Mouse (Mus musculus) hindbrain, embryonic 15.5 days (tissue): Measurements from ENCODE around the gene Prmt9. TPM values are rescaled to one million over a fixed set of nuclear protein-coding genes. Genes with fewer than 3 reads are reported as not detected.

Experiments
- ATAC-seq: fragments of 200-750 bp; cut with Nextera tagmentation; 2 replicates; pipeline ENCODE4 v1.8.0; 2017; ENCODE audit warnings: low read depth, moderate number of reproducible peaks, moderate TSS enrichment; ENCODE audit not compliant: low FRiP score
- H3K27ac ChIP-seq: fragments of 300-500 bp; sonication (generic); replicated peaks from 2 replicates; pipeline ENCODE4 v1.5.1; 2015; ENCODE audit warnings: mild to moderate bottlenecking, inconsistent platforms
- H3K27me3 ChIP-seq: fragments of 300-500 bp; sonication (generic); 2 replicates; pipeline ENCODE4 v1.6.1; 2015; ENCODE audit warnings: control low read depth, inconsistent platforms
- H3K36me3 ChIP-seq: fragments of 300-500 bp; sonication (generic); 2 replicates; pipeline ENCODE4 v1.6.1; 2015; ENCODE audit warnings: control low read depth, inconsistent platforms
- H3K4me1 ChIP-seq: fragments of 300-500 bp; sonication (generic); replicated peaks from 2 replicates; pipeline ENCODE4 v1.6.1; 2015; ENCODE audit warnings: control low read depth, inconsistent platforms
- H3K4me2 ChIP-seq: fragments of 300-500 bp; sonication (generic); 2 replicates; pipeline ENCODE4 v1.6.1; 2015; ENCODE audit warnings: moderate library complexity, mild to moderate bottlenecking, inconsistent platforms
- H3K4me3 ChIP-seq: fragments of 300-500 bp; sonication (generic); 2 replicates; pipeline ENCODE4 v1.5.1; 2015; ENCODE audit warnings: mild to moderate bottlenecking, inconsistent platforms
- H3K9ac ChIP-seq: fragments of 300-500 bp; sonication (generic); 2 replicates; pipeline ENCODE4 v1.6.1; 2015; ENCODE audit warnings: inconsistent platforms
- H3K9me3 ChIP-seq: fragments of 300-500 bp; sonication (generic); 2 replicates; pipeline ENCODE4 v1.6.1; 2016; ENCODE audit warnings: control low read depth, inconsistent platforms
- WGBS: fragments of 180-500 bp; shearing (Covaris S2); methylation state at CpG from one replicate; pipeline ENCODE4 v1.1.7; 2015; 5-methylcytosine and 5-hydroxymethylcytosine counted together
- polyA plus RNA-seq: library from polyadenylated mRNA; unstranded; fragments of >200 nt; fragmentation: Nextera tagmentation; extraction: Ambion mirVana; gene quantifications from 2 replicates; pipeline ENCODE4 v1.2.1, GENCODE M21; 2015

Gene Prmt9
- 24.2 and 25.9 TPM in 2 replicates for polyA plus RNA-seq

DNA sequence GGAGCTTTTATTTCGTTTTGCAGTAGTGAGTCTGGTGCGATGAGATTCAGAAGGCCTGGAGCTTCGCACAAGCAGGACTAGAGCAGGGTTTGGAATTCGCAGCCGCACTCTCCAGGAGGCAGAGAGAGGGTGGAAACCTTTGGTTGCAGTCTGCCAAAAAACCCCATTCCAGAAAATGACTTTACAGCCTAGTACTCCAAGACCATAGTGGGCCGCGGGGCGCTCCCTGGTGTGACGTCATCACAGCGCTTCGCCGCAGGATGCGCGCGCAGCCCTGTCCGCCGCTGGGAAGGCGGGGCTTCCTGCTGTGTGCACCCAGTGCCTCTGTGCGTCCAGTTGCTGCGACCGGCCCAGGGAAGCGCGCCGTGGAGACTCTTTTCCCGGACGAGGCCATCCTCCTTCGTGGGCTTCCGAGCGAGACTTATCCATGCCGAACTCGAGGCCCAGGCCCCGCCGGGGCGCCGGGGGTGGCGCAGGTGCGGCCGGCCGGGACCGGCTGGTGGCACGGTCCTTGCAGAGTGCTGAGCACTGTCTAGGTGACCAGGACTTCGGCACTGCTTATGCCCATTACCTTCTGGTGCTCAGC is at the start of gene Prmt9:
Prmt9 (plus strand) TSS at position 277 of the 586 bp plus-strand sequence.
- peak within 1 kb of the TSS; percentile 77 for H3K4me2 ChIP-seq
- peaks cover 21% of the 10 kb centered on the region for H3K36me3 ChIP-seq
- H3K9ac ChIP-seq = peak within 1 kb of the TSS; percentile 81
- no peaks in the 10 kb centered on the region for H3K27me3 ChIP-seq
- peak; percentile 96 for ATAC-seq
- 3% methylated on average over 42 of the region's 42 CpGs for WGBS
- peak within 1 kb of the TSS; percentile 87 for H3K27ac ChIP-seq
- H3K4me3 ChIP-seq = peak within 1 kb of the TSS; percentile 64
- H3K4me1 ChIP-seq = peaks cover 17% of the 10 kb centered on the region
- H3K9me3 ChIP-seq = no peaks in the 10 kb centered on the region

DNA sequence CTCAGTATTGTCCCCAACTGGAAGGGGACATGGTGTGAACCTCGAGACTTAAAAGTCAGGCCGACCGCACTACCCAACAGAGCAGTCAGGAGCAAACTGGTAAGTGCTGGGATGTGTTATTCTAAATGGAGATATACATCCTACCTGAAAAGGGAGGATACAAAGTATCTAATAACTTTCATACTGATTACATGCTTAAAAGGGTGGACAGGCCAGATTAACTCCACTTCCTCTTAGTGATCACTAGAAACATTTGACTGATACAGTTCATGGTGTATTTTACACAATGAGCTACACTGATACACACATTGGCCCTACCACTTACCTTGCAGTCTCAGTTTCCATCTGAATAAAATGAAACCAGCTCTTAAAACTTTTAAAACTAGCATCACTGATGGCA is 48.9 kb upstream of the Prmt9 start:
- 92% methylated on average over 3 of the region's 3 CpGs for WGBS
- no peak overlapping the region for H3K4me3 ChIP-seq
- no peak overlapping the region for H3K4me2 ChIP-seq
- no peaks in the 10 kb centered on the region for H3K27me3 ChIP-seq
- no peak overlapping the region for H3K9ac ChIP-seq
- ATAC-seq = no peak
- H3K36me3 ChIP-seq = no peaks in the 10 kb centered on the region
- no peak overlapping the region for H3K27ac ChIP-seq
- no peaks in the 10 kb centered on the region for H3K4me1 ChIP-seq
- no peaks in the 10 kb centered on the region for H3K9me3 ChIP-seq

DNA sequence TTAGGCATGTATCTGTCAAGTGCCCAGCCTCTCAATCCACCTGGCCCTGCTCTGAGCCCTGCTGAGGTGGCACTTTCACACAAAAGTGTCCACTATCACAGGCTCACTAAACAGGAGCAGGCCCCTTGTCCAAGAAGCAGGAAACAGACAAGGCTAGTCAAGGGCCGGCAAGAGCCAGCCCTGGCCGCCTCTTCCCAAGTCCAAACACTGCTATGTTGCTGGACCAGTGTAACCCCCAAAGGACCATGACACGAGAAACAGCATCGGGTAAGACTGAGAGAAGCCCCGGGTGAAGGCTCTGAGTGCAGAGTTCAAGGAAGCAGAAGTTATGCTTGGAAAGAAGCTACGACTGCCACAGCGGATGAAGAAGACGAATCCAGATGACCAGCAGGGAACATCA is 48.1 kb upstream of the Prmt9 start:
- no peak overlapping the region for H3K4me3 ChIP-seq
- no peak for ATAC-seq
- no peak overlapping the region for H3K4me2 ChIP-seq
- no peaks in the 10 kb centered on the region for H3K36me3 ChIP-seq
- no peaks in the 10 kb centered on the region for H3K9me3 ChIP-seq
- 86% methylated on average over 8 of the region's 8 CpGs for WGBS
- no peaks in the 10 kb centered on the region for H3K4me1 ChIP-seq
- H3K27me3 ChIP-seq = no peaks in the 10 kb centered on the region
- no peak overlapping the region for H3K27ac ChIP-seq
- H3K9ac ChIP-seq = no peak overlapping the region

DNA sequence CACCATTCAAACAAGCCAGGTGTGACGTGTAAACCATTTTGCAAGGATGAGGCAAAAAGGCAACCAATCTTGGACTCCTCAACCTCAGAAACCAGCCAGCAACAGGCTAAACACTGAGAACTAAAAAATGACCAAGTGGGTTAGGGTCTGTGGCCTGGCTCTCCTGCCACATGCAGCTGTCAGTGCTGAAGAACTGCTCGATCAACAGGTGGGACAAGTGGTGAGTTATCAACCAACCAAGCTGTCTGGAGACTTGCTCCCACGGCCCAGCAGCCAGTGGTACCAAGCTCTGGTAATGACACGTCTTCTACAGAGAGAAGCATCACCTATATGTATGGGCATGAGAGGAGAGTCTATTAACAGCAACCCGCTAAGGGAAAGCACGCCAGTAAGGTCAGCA is 46.6 kb upstream of the Prmt9 start:
- Histone ChIP-seq H3K4me1 (no peaks in the 10 kb centered on the region), H3K4me2 (no peak overlapping the region), H3K9ac (no peak overlapping the region), H3K27me3 (no peaks in the 10 kb centered on the region), H3K9me3 (no peaks in the 10 kb centered on the region), H3K4me3 (no peak overlapping the region), H3K27ac (no peak overlapping the region), H3K36me3 (no peaks in the 10 kb centered on the region)
- 92% methylated on average over 6 of the region's 6 CpGs for WGBS
- no peak for ATAC-seq

DNA sequence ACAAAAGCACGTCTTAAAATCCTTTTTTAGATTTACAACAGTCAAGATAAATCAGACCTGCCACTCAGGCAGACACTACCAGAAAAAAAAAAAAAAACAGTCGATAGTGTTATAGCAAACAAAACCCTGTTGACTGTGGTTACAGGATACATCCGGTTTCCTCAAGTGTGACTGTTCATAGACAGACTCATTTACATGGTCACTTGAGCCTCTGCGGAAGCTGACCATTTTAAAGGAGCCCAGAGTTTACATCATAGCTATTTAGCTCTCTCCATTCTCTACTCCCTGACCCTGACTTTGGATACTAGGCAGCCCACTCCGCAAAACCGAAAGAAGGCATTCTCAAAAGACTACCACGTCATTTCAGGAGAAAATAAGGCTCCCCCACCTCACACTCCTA is 42.7 kb upstream of the Prmt9 start:
- H3K4me1 ChIP-seq = no peaks in the 10 kb centered on the region
- H3K27ac ChIP-seq = no peak overlapping the region
- H3K9ac ChIP-seq = no peak overlapping the region
- 91% methylated on average over 7 of the region's 7 CpGs for WGBS
- no peak overlapping the region for H3K4me3 ChIP-seq
- no peak overlapping the region for H3K4me2 ChIP-seq
- no peaks in the 10 kb centered on the region for H3K27me3 ChIP-seq
- H3K36me3 ChIP-seq = no peaks in the 10 kb centered on the region
- no peak for ATAC-seq
- no peaks in the 10 kb centered on the region for H3K9me3 ChIP-seq

DNA sequence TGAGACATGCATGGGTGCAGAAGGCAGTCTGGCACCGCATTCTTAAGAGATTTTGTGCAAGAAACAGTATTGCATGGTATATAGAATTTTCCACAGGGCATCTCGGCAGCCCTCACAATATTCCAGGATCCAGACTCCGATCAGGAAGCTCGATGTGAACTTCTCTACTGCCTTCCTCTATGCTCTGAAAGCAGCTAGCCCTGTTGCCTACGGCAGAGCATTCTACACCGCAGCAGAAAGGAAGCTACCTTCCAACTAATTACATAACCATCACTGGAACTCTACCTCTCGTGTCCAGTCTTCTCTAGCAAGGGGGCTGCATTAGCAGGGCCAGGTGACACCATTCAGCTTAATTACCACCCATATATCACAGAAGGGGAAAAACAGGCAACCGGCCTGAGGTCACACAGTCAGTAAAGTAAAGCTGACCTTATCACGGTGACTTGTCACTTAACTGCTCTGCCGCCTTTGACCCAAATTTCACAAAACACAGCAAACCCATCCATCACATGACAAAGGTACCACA is 41.6 kb upstream of the Prmt9 start:
- H3K4me2 ChIP-seq = no peak overlapping the region
- no peaks in the 10 kb centered on the region for H3K27me3 ChIP-seq
- no peak overlapping the region for H3K4me3 ChIP-seq
- 74% methylated on average over 10 of the region's 10 CpGs for WGBS
- no peak overlapping the region for H3K27ac ChIP-seq
- H3K9ac ChIP-seq = no peak overlapping the region
- H3K4me1 ChIP-seq = no peaks in the 10 kb centered on the region
- no peaks in the 10 kb centered on the region for H3K9me3 ChIP-seq
- H3K36me3 ChIP-seq = no peaks in the 10 kb centered on the region
- no peak for ATAC-seq

DNA sequence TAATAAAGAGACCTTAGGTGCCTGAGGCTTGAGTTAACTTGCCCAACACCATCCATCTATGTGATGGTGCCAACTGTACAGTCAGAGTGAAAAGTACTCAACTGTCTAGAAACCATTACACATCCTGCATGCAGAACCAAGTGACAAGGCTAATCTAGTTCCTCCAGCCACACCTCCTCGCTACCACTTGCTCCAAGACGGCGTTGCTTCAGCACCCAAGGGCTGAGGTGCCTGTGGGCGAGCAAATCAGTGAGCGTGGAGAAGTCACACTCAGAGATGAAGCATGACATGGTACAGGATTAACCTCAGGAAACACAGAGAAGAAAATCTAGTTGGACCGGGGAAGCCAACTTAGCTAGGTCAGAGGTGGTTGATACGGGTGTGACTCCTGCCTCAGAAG is 40.2 kb upstream of the Prmt9 start:
- Histone ChIP-seq H3K9ac (no peak overlapping the region), H3K4me3 (no peak overlapping the region), H3K27ac (no peak overlapping the region), H3K9me3 (no peaks in the 10 kb centered on the region), H3K27me3 (peaks cover 2% of the 10 kb centered on the region; the same call in 1 of the 2 replicates), H3K4me2 (no peak overlapping the region), H3K36me3 (no peaks in the 10 kb centered on the region), H3K4me1 (no peaks in the 10 kb centered on the region)
- no peak for ATAC-seq
- WGBS = 94% methylated on average over 7 of the region's 7 CpGs

DNA sequence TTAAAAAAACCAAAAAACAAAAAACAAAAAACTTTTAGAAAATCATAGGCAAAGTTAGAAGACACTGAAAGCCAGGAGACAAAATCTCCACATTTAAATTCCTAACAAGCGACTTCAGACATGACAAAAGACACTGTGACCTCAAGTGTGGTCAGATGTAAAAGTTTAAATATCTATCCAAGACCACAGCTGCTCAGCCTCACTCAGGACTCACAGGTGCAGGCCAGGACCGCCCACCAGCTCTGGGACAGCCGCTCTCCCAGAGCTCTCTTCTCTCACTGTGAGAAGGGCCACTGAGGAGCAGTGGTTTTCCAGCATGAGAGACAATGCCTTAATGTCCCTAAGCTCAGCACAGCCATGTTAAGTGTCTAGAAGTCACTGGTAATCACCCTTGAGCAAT is 38.8 kb upstream of the Prmt9 start:
- Histone ChIP-seq H3K9me3 (no peaks in the 10 kb centered on the region), H3K9ac (no peak overlapping the region), H3K4me1 (no peaks in the 10 kb centered on the region), H3K27me3 (peaks cover 5% of the 10 kb centered on the region; the same call in 1 of the 2 replicates), H3K4me3 (no peak overlapping the region), H3K36me3 (no peaks in the 10 kb centered on the region), H3K4me2 (no peak overlapping the region), H3K27ac (no peak overlapping the region)
- 83% methylated on average over 3 of the region's 3 CpGs for WGBS
- ATAC-seq = no peak

DNA sequence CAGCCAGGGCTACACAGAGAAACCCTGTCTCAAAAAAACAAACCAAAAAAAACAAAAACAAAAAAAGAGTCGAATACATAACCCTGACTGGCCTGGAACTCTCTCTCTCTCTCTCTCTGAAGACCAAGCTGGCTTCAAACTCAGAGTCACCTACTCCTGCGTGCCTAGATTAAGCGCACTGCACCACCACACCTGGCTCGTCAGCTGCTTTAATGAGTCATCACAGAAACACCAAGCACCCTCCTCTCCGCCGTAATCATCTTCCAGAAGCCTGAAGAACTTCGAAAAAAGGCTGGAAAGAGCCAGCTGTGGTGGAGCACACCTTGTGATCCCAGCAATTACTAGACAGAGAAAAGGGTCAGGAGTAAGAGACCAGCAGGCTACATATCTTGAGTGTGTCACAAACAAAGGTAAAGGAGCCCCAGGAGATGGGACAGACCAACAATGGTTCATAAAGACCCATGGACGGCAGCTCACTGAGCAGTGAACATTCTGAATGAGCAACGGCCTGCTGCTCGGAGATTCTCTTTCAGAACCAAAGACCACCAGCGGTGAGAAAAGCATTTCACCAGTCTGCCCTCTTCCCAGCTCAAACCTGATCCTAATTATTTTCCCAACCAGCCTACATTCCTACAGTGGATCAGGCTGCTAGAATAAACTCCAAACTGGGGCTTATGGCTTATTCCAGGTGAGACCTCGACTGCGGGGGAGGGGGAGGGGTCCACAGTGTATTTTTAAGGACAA is 37.3 kb upstream of the Prmt9 start:
- Histone ChIP-seq H3K27ac (no peak overlapping the region), H3K27me3 (peaks cover 5% of the 10 kb centered on the region; the same call in 1 of the 2 replicates), H3K4me3 (no peak overlapping the region), H3K9me3 (no peaks in the 10 kb centered on the region), H3K4me2 (no peak overlapping the region), H3K4me1 (peaks cover 6% of the 10 kb centered on the region; the same call in 1 of the 2 replicates), H3K9ac (no peak overlapping the region), H3K36me3 (no peaks in the 10 kb centered on the region)
- no peak for ATAC-seq
- WGBS = 39% methylated on average over 13 of the region's 13 CpGs

DNA sequence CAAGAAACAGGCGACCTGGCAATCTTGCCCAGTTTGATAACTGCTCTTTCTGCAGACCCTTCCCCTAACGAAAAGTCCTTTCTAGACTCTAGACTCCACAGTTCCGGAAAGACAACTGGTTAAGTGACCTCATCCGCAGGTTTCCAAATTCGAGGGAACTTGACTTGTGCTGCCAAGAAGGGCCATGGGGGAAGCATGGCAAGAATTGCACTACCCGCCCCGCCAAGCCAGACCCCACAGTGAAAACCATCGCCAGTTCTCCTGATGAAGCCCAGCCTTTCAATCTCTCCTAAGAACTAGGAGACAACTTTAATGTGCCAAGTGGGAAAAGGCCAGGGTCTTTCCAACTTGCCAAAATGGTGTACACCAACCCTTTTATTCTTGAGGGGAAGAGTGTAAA is 34.0 kb upstream of the Prmt9 start:
- Histone ChIP-seq H3K4me3 (no peak overlapping the region), H3K27me3 (peaks cover 5% of the 10 kb centered on the region; the same call in 1 of the 2 replicates), H3K9ac (no peak overlapping the region), H3K27ac (no peak overlapping the region), H3K4me1 (peaks cover 17% of the 10 kb centered on the region), H3K4me2 (no peak overlapping the region), H3K36me3 (no peaks in the 10 kb centered on the region), H3K9me3 (no peaks in the 10 kb centered on the region)
- WGBS = 94% methylated on average over 8 of the region's 8 CpGs
- no peak for ATAC-seq

DNA sequence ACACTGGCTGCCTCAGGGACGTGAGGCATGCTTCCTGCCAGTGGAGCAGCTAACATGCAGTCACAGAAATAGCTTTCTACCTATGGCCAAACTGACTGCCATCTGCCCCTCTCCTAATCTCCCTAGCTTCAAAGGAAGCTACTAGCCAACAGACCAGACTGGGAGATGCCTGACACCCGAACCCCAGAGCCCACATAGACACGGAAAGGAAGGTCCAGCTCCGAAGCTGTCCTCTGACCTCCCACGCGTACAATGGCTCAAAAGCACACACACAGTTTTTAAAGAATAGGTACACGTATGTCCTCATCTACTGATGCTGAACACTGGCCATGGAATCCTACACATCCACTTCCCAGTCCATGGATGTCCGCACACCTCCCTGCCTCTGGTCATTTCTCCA is 33.4 kb upstream of the Prmt9 start:
- Histone ChIP-seq H3K4me2 (0 out of 2 replicates have a peak overlapping the region, but pooled peaks have one; percentile 96), H3K36me3 (no peaks in the 10 kb centered on the region), H3K9ac (no peak overlapping the region), H3K4me3 (no peak overlapping the region), H3K27ac (no peak overlapping the region), H3K27me3 (peaks cover 5% of the 10 kb centered on the region; the same call in 1 of the 2 replicates), H3K9me3 (no peaks in the 10 kb centered on the region), H3K4me1 (peaks cover 17% of the 10 kb centered on the region)
- no peak for ATAC-seq
- WGBS = 84% methylated on average over 8 of the region's 8 CpGs

DNA sequence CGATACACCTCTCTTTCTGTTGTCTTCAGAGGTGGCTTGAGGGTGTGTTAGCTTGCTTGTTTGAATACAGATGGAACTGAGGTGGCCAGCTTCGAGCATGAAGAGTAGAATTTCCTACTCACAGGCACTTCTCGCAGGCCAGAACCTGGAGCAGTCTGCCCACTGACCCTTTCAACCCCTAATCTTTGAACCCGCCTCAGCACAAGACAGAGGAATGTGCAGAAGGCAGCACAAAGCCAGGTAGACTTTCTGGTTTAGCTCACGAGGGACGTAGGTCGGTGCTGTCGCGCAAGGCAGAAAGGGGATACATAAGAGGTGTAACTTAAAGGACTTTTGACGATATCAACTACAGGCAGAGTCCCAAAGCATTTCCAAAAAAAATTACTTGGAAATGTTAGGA is 32.4 kb upstream of the Prmt9 start:
- Histone ChIP-seq H3K4me1 (peaks cover 17% of the 10 kb centered on the region), H3K27me3 (peaks cover 5% of the 10 kb centered on the region; the same call in 1 of the 2 replicates), H3K9ac (peak overlapping the region; percentile 56), H3K36me3 (no peaks in the 10 kb centered on the region), H3K9me3 (no peaks in the 10 kb centered on the region), H3K4me2 (peak overlapping the region; percentile 96), H3K4me3 (peak overlapping the region; percentile 54), H3K27ac (no peak overlapping the region)
- no peak for ATAC-seq
- 6% methylated on average over 10 of the region's 10 CpGs for WGBS
